ENCODE assay signal across 9 mouse cellular contexts in the genomic region with DNA sequence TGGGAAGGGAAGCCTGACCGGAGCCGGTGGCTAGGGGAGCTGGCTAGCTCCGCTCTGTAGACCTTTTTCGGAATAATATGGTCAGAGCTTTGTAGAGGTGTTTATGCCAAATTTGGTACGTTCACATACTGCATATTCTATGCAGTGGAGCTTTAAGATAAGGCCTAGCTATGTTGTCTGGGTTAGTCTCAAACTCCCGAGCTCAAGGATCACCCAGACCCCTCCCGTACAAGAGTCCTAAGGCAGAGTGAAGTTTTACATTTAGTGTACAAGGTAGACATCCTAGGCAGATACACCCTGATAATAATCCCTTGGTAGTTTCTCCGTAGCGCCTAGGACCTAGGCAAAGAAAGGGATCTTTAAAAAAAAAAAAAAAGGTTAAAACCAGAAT. TPM values are rescaled to one million over a fixed set of nuclear protein-coding genes. Genes with fewer than 3 reads are reported as not detected.
DNase-seq lines count a peak whose midpoint lies in the region; ATAC-seq and TF ChIP-seq lines count a peak whose summit lies in the region.
"Had no signal": no experiment of that assay in that cellular context is flagged by ENCODE, and none has a peak within 500 bp of the region (broad histone marks: within the 10 kb centered on the region; RNA-seq: fewer than 3 reads in every experiment).

No protein-coding gene starts in this region.

- peaks cover 6% of the 10 kb centered on the region; the same call in 1 of the 2 replicates for H3K36me3 ChIP-seq in lung, embryonic 14.5 days (ENCODE audit: insufficient read depth)
- H3K36me3 ChIP-seq in embryonic facial prominence, embryonic 13.5 days = 0 out of 2 replicates have a peak, but pooled peaks cover 8% of the 10 kb centered on the region
- H3K36me3 ChIP-seq in intestine, postnatal 0 days (ENCODE audit: control insufficient read depth, insufficient read depth) = no peaks in the 10 kb centered on the region
- H3K36me3 ChIP-seq in neural tube, embryonic 14.5 days (ENCODE audit: control insufficient read depth, insufficient read depth, low read length) = no peaks in the 10 kb centered on the region

- peak overlapping the region; percentile 90 for H3K9ac ChIP-seq in lung, embryonic 14.5 days
- H3K9ac ChIP-seq in embryonic facial prominence, embryonic 13.5 days = peak overlapping the region; percentile 93
- H3K9ac ChIP-seq in intestine, postnatal 0 days (ENCODE audit: low read depth, low read length) = peak overlapping the region; percentile 76
- H3K9ac ChIP-seq in neural tube, embryonic 14.5 days (replicated peaks; ENCODE audit: low read depth, low read length) = peak overlapping the region; percentile 78

- DNase-seq in lung, embryonic 14.5 days = no peak
- no peak for DNase-seq in lung, postnatal 36 days
- no peak for DNase-seq in left cerebral cortex, adult 8-10 months (ENCODE audit: low spot score in 2 of 2)
- DNase-seq in layer of hippocampus, adult 11-12 months (ENCODE audit: low spot score) = no peak
- no peak for DNase-seq in spleen, postnatal 36 days (ENCODE audit: low spot score in 2 of 2)

- no peak for TF ChIP-seq CTCF in lung, embryonic 14.5 days (IDR thresholded peaks at IDR 0.05; ENCODE audit: low read depth)
- no peak for TF ChIP-seq CTCF in intestine, postnatal 0 days (IDR thresholded peaks at IDR 0.05; ENCODE audit: low read depth)

- H3K4me2 ChIP-seq in lung, embryonic 14.5 days = peak overlapping the region; percentile 79
- peak overlapping the region; percentile 67 for H3K4me2 ChIP-seq in embryonic facial prominence, embryonic 13.5 days
- peak overlapping the region; percentile 92 for H3K4me2 ChIP-seq in intestine, postnatal 0 days (replicated peaks; ENCODE audit: low read depth)
- peak overlapping the region; percentile 75 for H3K4me2 ChIP-seq in neural tube, embryonic 14.5 days (ENCODE audit: low read depth, low read length)

- 5% methylated on average over 9 of the region's 9 CpGs for WGBS in lung, embryonic 14.5 days
- WGBS in embryonic facial prominence, embryonic 13.5 days = 8% methylated on average over 9 of the region's 9 CpGs
- 3% methylated on average over 9 of the region's 9 CpGs for WGBS in intestine, postnatal 0 days
- WGBS in neural tube, embryonic 14.5 days = 6% methylated on average over 9 of the region's 9 CpGs

- H3K27ac ChIP-seq in lung, embryonic 14.5 days (ENCODE audit: low read depth) = peak overlapping the region; percentile 97
- H3K27ac ChIP-seq in embryonic facial prominence, embryonic 13.5 days = peak overlapping the region; percentile 95
- peak overlapping the region; percentile 87; the same call in 1 of the 2 replicates for H3K27ac ChIP-seq in intestine, postnatal 0 days (ENCODE audit: low read depth, low read length)
- H3K27ac ChIP-seq in neural tube, embryonic 14.5 days (ENCODE audit: low read depth, low read length) = peak overlapping the region; percentile 90

- no peaks in the 10 kb centered on the region for H3K9me3 ChIP-seq in lung, embryonic 14.5 days (ENCODE audit: low read depth, low read length)
- H3K9me3 ChIP-seq in embryonic facial prominence, embryonic 13.5 days = no peaks in the 10 kb centered on the region
- H3K9me3 ChIP-seq in intestine, postnatal 0 days (ENCODE audit: control insufficient read depth) = no peaks in the 10 kb centered on the region
- no peaks in the 10 kb centered on the region for H3K9me3 ChIP-seq in neural tube, embryonic 14.5 days (ENCODE audit: control insufficient read depth, low read length)

- ATAC-seq in lung, embryonic 14.5 days (ENCODE audit: insufficient read depth) = no peak; the same call in none of the 2 replicates
- ATAC-seq in embryonic facial prominence, embryonic 13.5 days (ENCODE audit: insufficient number of reproducible peaks, insufficient read depth, low FRiP score, low TSS enrichment, low read depth) = no peak
- ATAC-seq in intestine, postnatal 0 days = no peak; the same call in 1 of the 2 replicates
- ATAC-seq in neural tube, embryonic 14.5 days (ENCODE audit: low read depth) = peak; percentile 65

- H3K27me3 ChIP-seq in lung, embryonic 14.5 days (ENCODE audit: insufficient read depth, low read length) = no peaks in the 10 kb centered on the region
- no peaks in the 10 kb centered on the region for H3K27me3 ChIP-seq in embryonic facial prominence, embryonic 13.5 days
- no peaks in the 10 kb centered on the region for H3K27me3 ChIP-seq in intestine, postnatal 0 days (replicated peaks; ENCODE audit: control insufficient read depth, insufficient read depth, low read length)
- H3K27me3 ChIP-seq in neural tube, embryonic 14.5 days (ENCODE audit: control insufficient read depth, insufficient read depth, low read length) = no peaks in the 10 kb centered on the region

- no peaks in the 10 kb centered on the region; the same call in 1 of the 2 replicates for H3K4me1 ChIP-seq in lung, embryonic 14.5 days (ENCODE audit: insufficient read depth)
- peaks cover 13% of the 10 kb centered on the region; the same call in 1 of the 2 replicates for H3K4me1 ChIP-seq in embryonic facial prominence, embryonic 13.5 days
- no peaks in the 10 kb centered on the region for H3K4me1 ChIP-seq in intestine, postnatal 0 days (replicated peaks; ENCODE audit: control insufficient read depth, insufficient read depth, low read length)
- no peaks in the 10 kb centered on the region for H3K4me1 ChIP-seq in neural tube, embryonic 14.5 days (ENCODE audit: control insufficient read depth, insufficient read depth, low read length)

- peak overlapping the region; percentile 70 for H3K4me3 ChIP-seq in lung, embryonic 14.5 days (ENCODE audit: low read depth, low read length)
- H3K4me3 ChIP-seq in embryonic facial prominence, embryonic 13.5 days = peak overlapping the region; percentile 83
- H3K4me3 ChIP-seq in intestine, postnatal 0 days (ENCODE audit: low read depth, low read length) = peak overlapping the region; percentile 67
- peak overlapping the region; percentile 70 for H3K4me3 ChIP-seq in neural tube, embryonic 14.5 days (ENCODE audit: low read depth, low read length)

RNA-seq across cellular contexts. Expression of gene Pstk, which starts 0.5 kb away (rescaled TPM):
- 63.8 and 66.7 TPM in 2 replicates for polyA plus RNA-seq in lung, embryonic 14.5 days (2014; fragmentation: Nextera tagmentation; extraction: Ambion mirVana)
- 79.8 and 89.1 TPM in 2 replicates for polyA plus RNA-seq in embryonic facial prominence, embryonic 13.5 days (2015; fragmentation: Nextera tagmentation; extraction: Ambion mirVana)
- polyA plus RNA-seq in intestine, postnatal 0 days (2015; fragmentation: Nextera tagmentation; extraction: Ambion mirVana) = 37.1 and 42.8 TPM in 2 replicates
- 40.5 and 52.2 TPM in 2 replicates for polyA plus RNA-seq in neural tube, embryonic 14.5 days (2014; fragmentation: Nextera tagmentation; extraction: Ambion mirVana)
- total RNA-seq in left cerebral cortex, adult 8-10 months (2022) = 10 to 100 TPM; 45.8 to 55.0 (median 50.0) TPM

RNA-seq across cellular contexts. Expression of gene 2310057M21Rik, which starts 8.9 kb away (rescaled TPM):
- 20.0 and 24.3 TPM in 2 replicates for polyA plus RNA-seq in lung, embryonic 14.5 days (2014; fragmentation: Nextera tagmentation; extraction: Ambion mirVana)
- 21.7 and 22.5 TPM in 2 replicates for polyA plus RNA-seq in embryonic facial prominence, embryonic 13.5 days (2015; fragmentation: Nextera tagmentation; extraction: Ambion mirVana)
- 8.0 and 11.0 TPM in 2 replicates for polyA plus RNA-seq in intestine, postnatal 0 days (2015; fragmentation: Nextera tagmentation; extraction: Ambion mirVana)
- polyA plus RNA-seq in neural tube, embryonic 14.5 days (2014; fragmentation: Nextera tagmentation; extraction: Ambion mirVana) = 34.2 and 37.9 TPM in 2 replicates
- 10 to 100 TPM; 23.2 to 36.4 (median 29.9) TPM for total RNA-seq in left cerebral cortex, adult 8-10 months (2022)

RNA-seq across cellular contexts. Expression of gene Fam24a, which starts 37.8 kb away (rescaled TPM):
- not detected in 2 replicates for polyA plus RNA-seq in lung, embryonic 14.5 days (2014; fragmentation: Nextera tagmentation; extraction: Ambion mirVana)
- not detected in 2 replicates for polyA plus RNA-seq in embryonic facial prominence, embryonic 13.5 days (2015; fragmentation: Nextera tagmentation; extraction: Ambion mirVana)
- polyA plus RNA-seq in intestine, postnatal 0 days (2015; fragmentation: Nextera tagmentation; extraction: Ambion mirVana) = not detected in 2 replicates
- not detected in 2 replicates for polyA plus RNA-seq in neural tube, embryonic 14.5 days (2014; fragmentation: Nextera tagmentation; extraction: Ambion mirVana)
- not detected for total RNA-seq in left cerebral cortex, adult 8-10 months (2022)
- total RNA-seq: neutrophil, adult 5-6 weeks had no signal

RNA-seq across cellular contexts. Expression of gene Ikzf5, which starts 38.9 kb away (rescaled TPM):
- polyA plus RNA-seq in lung, embryonic 14.5 days (2014; fragmentation: Nextera tagmentation; extraction: Ambion mirVana) = 20.1 and 20.5 TPM in 2 replicates
- polyA plus RNA-seq in embryonic facial prominence, embryonic 13.5 days (2015; fragmentation: Nextera tagmentation; extraction: Ambion mirVana) = 14.3 and 15.6 TPM in 2 replicates
- polyA plus RNA-seq in intestine, postnatal 0 days (2015; fragmentation: Nextera tagmentation; extraction: Ambion mirVana) = 5.6 and 5.9 TPM in 2 replicates
- polyA plus RNA-seq in neural tube, embryonic 14.5 days (2014; fragmentation: Nextera tagmentation; extraction: Ambion mirVana) = 15.4 and 16.0 TPM in 2 replicates
- 10 to 100 TPM; 43.2 to 52.2 (median 48.8) TPM for total RNA-seq in left cerebral cortex, adult 8-10 months (2022)

RNA-seq across cellular contexts. Expression of gene Acadsb, which starts 38.9 kb away (rescaled TPM):
- polyA plus RNA-seq in lung, embryonic 14.5 days (2014; fragmentation: Nextera tagmentation; extraction: Ambion mirVana) = 181 TPM in 2 replicates
- 105 and 141 TPM in 2 replicates for polyA plus RNA-seq in embryonic facial prominence, embryonic 13.5 days (2015; fragmentation: Nextera tagmentation; extraction: Ambion mirVana)
- 23.1 and 23.6 TPM in 2 replicates for polyA plus RNA-seq in intestine, postnatal 0 days (2015; fragmentation: Nextera tagmentation; extraction: Ambion mirVana)
- 95.7 and 98.4 TPM in 2 replicates for polyA plus RNA-seq in neural tube, embryonic 14.5 days (2014; fragmentation: Nextera tagmentation; extraction: Ambion mirVana)
- 100 to 1,000 TPM in 1 of 4 experiments, 10 to 100 TPM in 3; 76.8 to 109 (median 82.3) TPM for total RNA-seq in left cerebral cortex, adult 8-10 months (2022)
